Mouse (Mus musculus): ENCODE measurements around the gene Rab36. TPM values are rescaled to one million over a fixed set of nuclear protein-coding genes. Genes with fewer than 3 reads are reported as not detected.

Rab36 gene
- total and polyA plus RNA-seq, 3 experiments, result not detected

GRCm38 (mm10) chr10:75091478-75092152, 54.8 kb downstream of the Rab36 start:
- TF ChIP-seq POLR2AphosphoS2 (IDR thresholded peaks at IDR 0.05; ENCODE audit: low read length), result no peak
- no peak for TF ChIP-seq JUND (IDR thresholded peaks at IDR 0.05; ENCODE audit: low read depth, low read length)
- no peak for TF ChIP-seq CTCF (IDR thresholded peaks at IDR 0.05 in 2 of 3, conservative IDR thresholded peaks at IDR 0.05 in 1 of 3; ENCODE audit: control insufficient read depth in 1 of 3, insufficient read depth in 1 of 3, low read depth in 2 of 3, low read length in 3 of 3, poor library complexity in 1 of 3, severe bottlenecking in 1 of 3)
- TF ChIP-seq ZKSCAN1 (IDR thresholded peaks at IDR 0.05; ENCODE audit: low read depth, low read length), result no peak
- DNase-seq (ENCODE audit: low read depth, low spot score), result no peak
- Histone ChIP-seq H3K79me2 (ENCODE audit: control insufficient read depth, insufficient read depth, low read length, poor library complexity) (no peaks in the 10 kb centered on the region), H3K4me1 (ENCODE audit: control insufficient read depth in 1 of 2, insufficient read depth in 2 of 2, low read length in 2 of 2) (no peaks in the 10 kb centered on the region), H3K4me3 (ENCODE audit: control insufficient read depth in 1 of 2, insufficient read depth in 1 of 2, low read depth in 2 of 2, low read length in 2 of 2) (no peak overlapping the region), H3K27me3 (ENCODE audit: control insufficient read depth in 1 of 2, insufficient read depth in 2 of 2, low read length in 2 of 2) (no peaks in the 10 kb centered on the region), H3K27ac (ENCODE audit: control insufficient read depth, low read depth, low read length) (no peak overlapping the region), H3K9ac (ENCODE audit: control insufficient read depth, low read depth, low read length, poor library complexity, severe bottlenecking) (no peak overlapping the region), H3K9me3 (replicated peaks; ENCODE audit: insufficient read depth, low read length) (no peaks in the 10 kb centered on the region), H3K36me3 (ENCODE audit: control insufficient read depth in 1 of 2, insufficient read depth in 2 of 2, low read length in 2 of 2) (no peaks in the 10 kb centered on the region)

GRCm38 (mm10) chr10:75093252-75093987, 56.6 kb downstream of the Rab36 start:
- H3K27me3 ChIP-seq (ENCODE audit: control insufficient read depth in 1 of 2, insufficient read depth in 2 of 2, low read length in 2 of 2), result no peaks in the 10 kb centered on the region
- DNase-seq (ENCODE audit: low read depth, low spot score), result no peak
- TF ChIP-seq BHLHE40 (IDR thresholded peaks at IDR 0.05; ENCODE audit: borderline replicate concordance, low read depth, low read length) (no peak), RAD21 (IDR thresholded peaks at IDR 0.05; ENCODE audit: low read depth, low read length) (no peak), GATA1 (IDR thresholded peaks at IDR 0.05; ENCODE audit: low read depth, low read length) (no peak), CTCF (IDR thresholded peaks at IDR 0.05 in 2 of 3, conservative IDR thresholded peaks at IDR 0.05 in 1 of 3; ENCODE audit: control insufficient read depth in 1 of 3, insufficient read depth in 1 of 3, low read depth in 2 of 3, low read length in 3 of 3, poor library complexity in 1 of 3, severe bottlenecking in 1 of 3) (no peak), CHD1 (IDR thresholded peaks at IDR 0.05; ENCODE audit: low read depth, low read length) (no peak)
- H3K4me3 ChIP-seq (ENCODE audit: control insufficient read depth in 1 of 2, insufficient read depth in 1 of 2, low read depth in 2 of 2, low read length in 2 of 2), result no peak overlapping the region
- no peak overlapping the region for H3K9ac ChIP-seq (ENCODE audit: control insufficient read depth, low read depth, low read length, poor library complexity, severe bottlenecking)
- H3K4me1 ChIP-seq (ENCODE audit: control insufficient read depth in 1 of 2, insufficient read depth in 2 of 2, low read length in 2 of 2), result no peaks in the 10 kb centered on the region
- H3K9me3 ChIP-seq (replicated peaks; ENCODE audit: insufficient read depth, low read length), result no peaks in the 10 kb centered on the region
- H3K27ac ChIP-seq (ENCODE audit: control insufficient read depth, low read depth, low read length), result no peak overlapping the region
- H3K79me2 ChIP-seq (ENCODE audit: control insufficient read depth, insufficient read depth, low read length, poor library complexity), result no peaks in the 10 kb centered on the region
- H3K36me3 ChIP-seq (ENCODE audit: control insufficient read depth in 1 of 2, insufficient read depth in 2 of 2, low read length in 2 of 2), result no peaks in the 10 kb centered on the region

DNA sequence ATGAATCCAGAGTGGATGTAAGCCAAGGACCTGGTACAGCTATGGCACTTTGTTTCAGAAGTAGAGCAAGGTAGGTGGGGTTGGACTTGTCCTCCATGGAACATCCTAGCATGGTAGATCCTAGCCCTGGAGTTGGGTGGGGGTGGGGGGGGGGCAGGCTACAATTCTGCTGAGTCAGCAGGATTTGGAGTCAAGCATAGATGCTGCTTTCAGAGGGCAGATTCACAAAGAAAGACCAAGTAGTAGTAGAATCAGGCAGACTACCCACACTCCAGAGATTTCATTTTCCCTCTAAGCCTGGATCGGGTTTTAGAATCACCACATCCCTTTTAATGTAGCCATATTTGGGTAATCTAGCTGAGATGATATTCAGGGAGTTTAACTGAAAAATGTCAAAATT, 57.5 kb downstream of the Rab36 start:
- no peaks in the 10 kb centered on the region for H3K4me1 ChIP-seq (ENCODE audit: control insufficient read depth in 1 of 2, insufficient read depth in 2 of 2, low read length in 2 of 2)

More for the DNA sequence above, 57.5 kb downstream of the Rab36 start:
- Histone ChIP-seq H3K9ac (ENCODE audit: control insufficient read depth, low read depth, low read length, poor library complexity, severe bottlenecking) (no peak overlapping the region), H3K79me2 (ENCODE audit: control insufficient read depth, insufficient read depth, low read length, poor library complexity) (no peaks in the 10 kb centered on the region), H3K27me3 (ENCODE audit: control insufficient read depth in 1 of 2, insufficient read depth in 2 of 2, low read length in 2 of 2) (no peaks in the 10 kb centered on the region), H3K27ac (ENCODE audit: control insufficient read depth, low read depth, low read length) (no peak overlapping the region), H3K9me3 (replicated peaks; ENCODE audit: insufficient read depth, low read length) (no peaks in the 10 kb centered on the region), H3K36me3 (ENCODE audit: control insufficient read depth in 1 of 2, insufficient read depth in 2 of 2, low read length in 2 of 2) (no peaks in the 10 kb centered on the region), H3K4me3 (ENCODE audit: control insufficient read depth in 1 of 2, insufficient read depth in 1 of 2, low read depth in 2 of 2, low read length in 2 of 2) (no peak overlapping the region)
- TF ChIP-seq MEF2A (IDR thresholded peaks at IDR 0.05; ENCODE audit: extremely low read depth, insufficient replicate concordance, low read depth, low read length, poor library complexity, severe bottlenecking) (no peak), NRF1 (IDR thresholded peaks at IDR 0.05; ENCODE audit: insufficient read depth, low read depth, low read length, poor library complexity, severe bottlenecking) (no peak), MAFK (IDR thresholded peaks at IDR 0.05; ENCODE audit: borderline replicate concordance, low read depth, low read length) (peak; percentile 66), ELF1 (IDR thresholded peaks at IDR 0.05; ENCODE audit: low read depth, low read length) (no peak), RAD21 (IDR thresholded peaks at IDR 0.05; ENCODE audit: low read depth, low read length) (no peak)
- DNase-seq (ENCODE audit: low read depth, low spot score), result no peak
